Mouse (Mus musculus) MEL (cell line): ENCODE data around the gene Dhx15. TPM values are rescaled to one million over a fixed set of nuclear protein-coding genes. Genes with fewer than 3 reads are reported as not detected.

Experiments
- DNase-seq: peaks from one replicate; pipeline ENCODE4 v3.0.0; 2011; ENCODE audit warnings: low read depth, low spot score
- H3K27ac ChIP-seq: 2 replicates; pipeline ENCODE4 v1.5.1; 2012; ENCODE audit warnings: low read depth, mild to moderate bottlenecking, control low read depth, low read length, moderate library complexity; ENCODE audit not compliant: control insufficient read depth
- H3K27me3 ChIP-seq, 2 experiments: fragments of 150-350 bp in 1 of 2; sonication (generic) in 1 of 2; 2 replicates each; pipeline ENCODE4 v1.6.1; 2012; ENCODE audit warnings: low read length in 2 of 2, mild to moderate bottlenecking in 2 of 2, improper control_type of control experiment in 1 of 2, moderate library complexity in 1 of 2; ENCODE audit not compliant: insufficient read depth in 2 of 2, control insufficient read depth in 1 of 2
- H3K36me3 ChIP-seq, 2 experiments: 2 replicates each; pipeline ENCODE4 v1.6.1; 2012 to 2014; ENCODE audit warnings: low read length in 2 of 2, improper control_type of control experiment in 1 of 2, inconsistent platforms in 1 of 2, mild to moderate bottlenecking in 1 of 2; ENCODE audit not compliant: insufficient read depth in 2 of 2, control insufficient read depth in 1 of 2
- H3K4me1 ChIP-seq, 2 experiments: fragments of 150-350 bp in 1 of 2; sonication (generic) in 1 of 2; 2 replicates each; pipeline ENCODE4 v1.6.1; 2012; ENCODE audit warnings: low read length in 2 of 2, improper control_type of control experiment in 1 of 2, mild to moderate bottlenecking in 1 of 2; ENCODE audit not compliant: insufficient read depth in 2 of 2, control insufficient read depth in 1 of 2
- H3K4me3 ChIP-seq, 2 experiments: fragments of 150-350 bp in 1 of 2; sonication (generic) in 1 of 2; 2 replicates each; pipeline ENCODE4 v1.5.1; 2012; ENCODE audit warnings: low read depth in 2 of 2, low read length in 2 of 2, mild to moderate bottlenecking in 2 of 2, moderate library complexity in 2 of 2, control low read depth in 1 of 2, improper control_type of control experiment in 1 of 2; ENCODE audit not compliant: control insufficient read depth in 1 of 2, insufficient read depth in 1 of 2
- H3K79me2 ChIP-seq: 2 replicates; pipeline ENCODE4 v1.6.1; 2012; ENCODE audit warnings: mild to moderate bottlenecking, low read length, moderate library complexity; ENCODE audit not compliant: control insufficient read depth, poor library complexity, insufficient read depth
- H3K9ac ChIP-seq: 2 replicates; pipeline ENCODE4 v1.6.1; 2012; ENCODE audit warnings: low read depth, mild to moderate bottlenecking, control low read depth, low read length, moderate library complexity; ENCODE audit not compliant: control insufficient read depth, poor library complexity, severe bottlenecking
- H3K9me3 ChIP-seq: fragments of 150-350 bp; sonication (generic); replicated peaks from 2 replicates; pipeline ENCODE4 v1.6.1; 2012; ENCODE audit warnings: mild to moderate bottlenecking, low read length, improper control_type of control experiment, moderate library complexity; ENCODE audit not compliant: insufficient read depth
- BHLHE40 ChIP-seq: IDR thresholded peaks from 2 replicates; pipeline ENCODE4 v1.6.1; 2012; ENCODE audit warnings: low read depth, mild to moderate bottlenecking, inconsistent platforms, low read length, improper control_type of control experiment, borderline replicate concordance
- CHD2 ChIP-seq: IDR thresholded peaks from 2 replicates; pipeline ENCODE4 v1.6.1; 2011; ENCODE audit warnings: low read length, improper control_type of control experiment
- CTCF ChIP-seq, 3 experiments: IDR thresholded peaks in 2 of 3; conservative IDR thresholded peaks in 1 of 3; 2 replicates each; pipeline ENCODE4 v1.5.1; 2011 to 2012; ENCODE audit warnings: low read length in 3 of 3, low read depth in 2 of 3, mild to moderate bottlenecking in 2 of 3, improper control_type of control experiment in 1 of 3, inconsistent platforms in 1 of 3, mixed read lengths in 1 of 3, moderate library complexity in 1 of 3; ENCODE audit not compliant: control insufficient read depth in 1 of 3, insufficient read depth in 1 of 3, poor library complexity in 1 of 3, severe bottlenecking in 1 of 3
- ELF1 ChIP-seq: IDR thresholded peaks from 2 replicates; pipeline ENCODE4 v1.6.1; 2014; ENCODE audit warnings: low read depth, mild to moderate bottlenecking, inconsistent platforms, low read length, improper control_type of control experiment, moderate library complexity
- EP300 ChIP-seq, 2 experiments: IDR thresholded peaks; 2 replicates each; pipeline ENCODE4 v1.6.1; 2011; ENCODE audit warnings: improper control_type of control experiment in 2 of 2, low read length in 2 of 2, low read depth in 1 of 2, mild to moderate bottlenecking in 1 of 2
- ETS1 ChIP-seq: IDR thresholded peaks from 2 replicates; pipeline ENCODE4 v1.6.1; 2012; ENCODE audit warnings: low read depth, mild to moderate bottlenecking, inconsistent platforms, low read length, improper control_type of control experiment, moderate library complexity
- GATA1 ChIP-seq: IDR thresholded peaks from 2 replicates; pipeline ENCODE4 v1.6.1; 2011; ENCODE audit warnings: low read depth, low read length, improper control_type of control experiment
- HCFC1 ChIP-seq: IDR thresholded peaks from 2 replicates; pipeline ENCODE4 v1.6.1; 2012; ENCODE audit warnings: low read depth, mild to moderate bottlenecking, inconsistent platforms, low read length, improper control_type of control experiment, moderate library complexity
- JUND ChIP-seq: IDR thresholded peaks from 2 replicates; pipeline ENCODE4 v1.6.1; 2011; ENCODE audit warnings: low read depth, mild to moderate bottlenecking, improper control_type of control experiment, low read length
- KAT2A ChIP-seq: conservative IDR thresholded peaks from 2 replicates; pipeline ENCODE4 v1.6.1; 2012; ENCODE audit warnings: low read depth, low read length, improper control_type of control experiment, inconsistent platforms
- MAFK ChIP-seq: IDR thresholded peaks from 2 replicates; pipeline ENCODE4 v1.6.1; 2011; ENCODE audit warnings: low read depth, mild to moderate bottlenecking, low read length, improper control_type of control experiment, borderline replicate concordance
- MAX ChIP-seq: IDR thresholded peaks from 2 replicates; pipeline ENCODE4 v1.6.1; 2011; ENCODE audit warnings: low read length, improper control_type of control experiment
- MAZ ChIP-seq: IDR thresholded peaks from 2 replicates; pipeline ENCODE4 v1.6.1; 2012; ENCODE audit warnings: low read depth, mild to moderate bottlenecking, inconsistent platforms, low read length, improper control_type of control experiment
- MYB ChIP-seq: IDR thresholded peaks from 2 replicates; pipeline ENCODE4 v1.6.1; 2011; ENCODE audit warnings: mild to moderate bottlenecking, low read depth, low read length, improper control_type of control experiment
- MYC ChIP-seq: IDR thresholded peaks from 2 replicates; pipeline ENCODE4 v1.6.1; 2011; ENCODE audit warnings: low read depth, mild to moderate bottlenecking, low read length, improper control_type of control experiment, moderate library complexity
- POLR2AphosphoS2 ChIP-seq: IDR thresholded peaks from 2 replicates; pipeline ENCODE4 v1.6.1; 2011; ENCODE audit warnings: low read length, improper control_type of control experiment
- RCOR1 ChIP-seq: IDR thresholded peaks from 2 replicates; pipeline ENCODE4 v1.6.1; 2012; ENCODE audit warnings: low read depth, mild to moderate bottlenecking, inconsistent platforms, low read length, improper control_type of control experiment
- TBP ChIP-seq: IDR thresholded peaks from 2 replicates; pipeline ENCODE4 v1.8.0; 2011; ENCODE audit warnings: low read depth, low read length, improper control_type of control experiment
- UBTF ChIP-seq: IDR thresholded peaks from 2 replicates; pipeline ENCODE4 v1.6.1; 2012; ENCODE audit warnings: low read depth, mild to moderate bottlenecking, inconsistent platforms, low read length, improper control_type of control experiment, moderate library complexity, borderline replicate concordance; ENCODE audit not compliant: insufficient read depth
- USF1 ChIP-seq: IDR thresholded peaks from 2 replicates; pipeline ENCODE4 v1.6.1; 2014; ENCODE audit warnings: low read depth, mild to moderate bottlenecking, inconsistent platforms, low read length, improper control_type of control experiment, moderate library complexity
- USF2 ChIP-seq, 2 experiments: IDR thresholded peaks; 2 replicates each; pipeline ENCODE4 v1.6.1; 2011 to 2012; ENCODE audit warnings: improper control_type of control experiment in 2 of 2, low read length in 2 of 2, borderline replicate concordance in 1 of 2, inconsistent platforms in 1 of 2, low read depth in 1 of 2, mild to moderate bottlenecking in 1 of 2; ENCODE audit not compliant: insufficient read depth in 1 of 2
- ZC3H11A ChIP-seq: IDR thresholded peaks from 2 replicates; pipeline ENCODE4 v1.6.1; 2012; ENCODE audit warnings: low read depth, mild to moderate bottlenecking, inconsistent platforms, low read length, improper control_type of control experiment
- ZKSCAN1 ChIP-seq: IDR thresholded peaks from 2 replicates; pipeline ENCODE4 v1.6.1; 2012; ENCODE audit warnings: low read depth, mild to moderate bottlenecking, inconsistent platforms, low read length, improper control_type of control experiment, moderate library complexity
- ZNF384 ChIP-seq: IDR thresholded peaks from 2 replicates; pipeline ENCODE4 v1.6.1; 2012; ENCODE audit warnings: low read depth, mild to moderate bottlenecking, inconsistent platforms, low read length, improper control_type of control experiment
- polyA plus RNA-seq, 2 experiments: library from polyadenylated mRNA; stranded (reverse) in 1 of 2; unstranded in 1 of 2; fragments of >175 nt in 1 of 2; fragments of >200 nt in 1 of 2; gene quantifications; 2 replicates each; pipeline versions ENCODE4 v1.2.1 to v1.2.4; 2012; ENCODE audit warnings: low replicate concordance in 2 of 2, low read depth in 1 of 2; ENCODE audit not compliant: insufficient read length in 2 of 2, insufficient read depth in 1 of 2, missing spikeins in 1 of 2
- total RNA-seq: library from RNA; depleted of rRNA; stranded (reverse); fragments of 300-350 nt; gene quantifications from 2 replicates; pipeline ENCODE4 v1.2.3, GENCODE M21; 2012

Dhx15 gene
- total and polyA plus RNA-seq, 3 experiments: 153 to 348 (median 309) TPM

- Histone ChIP-seq H3K4me3 (no peak overlapping the region), H3K27me3 (no peaks in the 10 kb centered on the region), H3K79me2 (no peaks in the 10 kb centered on the region), H3K27ac (no peak overlapping the region)
- no peak for TF ChIP-seq ZNF384
- TF ChIP-seq RCOR1: no peak
- no peak for TF ChIP-seq ELF1
- no peak for TF ChIP-seq ETS1
- no peak for TF ChIP-seq TBP
- TF ChIP-seq MAFK: no peak
- TF ChIP-seq ZC3H11A: no peak
- TF ChIP-seq HCFC1: no peak
- TF ChIP-seq CHD2: no peak
- TF ChIP-seq ZKSCAN1: no peak
- TF ChIP-seq USF2 (IDR thresholded peaks at IDR 0.05; ENCODE audit: borderline replicate concordance in 1 of 2, insufficient read depth in 1 of 2, low read depth in 1 of 2, low read length in 2 of 2): no peak
- no peak for TF ChIP-seq EP300 (IDR thresholded peaks at IDR 0.05; ENCODE audit: low read depth in 1 of 2, low read length in 2 of 2)
- TF ChIP-seq KAT2A: no peak
- TF ChIP-seq GATA1: no peak
- no peak for TF ChIP-seq MYB
- TF ChIP-seq, all 39 proteins: peak for 0
- no peaks in the 10 kb centered on the region for H3K4me1 ChIP-seq
- H3K9ac ChIP-seq: no peak overlapping the region
- no peaks in the 10 kb centered on the region for H3K9me3 ChIP-seq
- H3K36me3 ChIP-seq: no peaks in the 10 kb centered on the region
- DNase-seq: no peak
These were observed 74.4 kb downstream of the Dhx15 start for GRCm38 (mm10) chr5:52115821-52116317.

- no peaks in the 10 kb centered on the region for H3K27me3 ChIP-seq
- TF ChIP-seq UBTF (no peak), MAFK (no peak), CHD2 (no peak), USF1 (no peak), CTCF (IDR thresholded peaks at IDR 0.05 in 2 of 3, conservative IDR thresholded peaks at IDR 0.05 in 1 of 3; ENCODE audit: control insufficient read depth in 1 of 3, insufficient read depth in 1 of 3, low read depth in 2 of 3, low read length in 3 of 3, poor library complexity in 1 of 3, severe bottlenecking in 1 of 3) (no peak), GATA1 (no peak), MAX (no peak), TBP (no peak), BHLHE40 (no peak), MYB (no peak), EP300 (IDR thresholded peaks at IDR 0.05; ENCODE audit: low read depth in 1 of 2, low read length in 2 of 2) (no peak), MAZ (no peak), POLR2AphosphoS2 (no peak), MYC (no peak), ZKSCAN1 (no peak), ELF1 (no peak), JUND (no peak)
- H3K4me1 ChIP-seq: no peaks in the 10 kb centered on the region
- DNase-seq: no peak
- no peak overlapping the region for H3K9ac ChIP-seq
- H3K79me2 ChIP-seq: no peaks in the 10 kb centered on the region
- H3K9me3 ChIP-seq: no peaks in the 10 kb centered on the region
- no peaks in the 10 kb centered on the region for H3K36me3 ChIP-seq
- H3K4me3 ChIP-seq: no peak overlapping the region
- H3K27ac ChIP-seq: no peak overlapping the region
These were observed 75.4 kb downstream of the Dhx15 start for GRCm38 (mm10) chr5:52114751-52115451.
